Mouse (Mus musculus) E14TG2a.4 (cell line): ENCODE measurements at regions not wholly inside any gene's neighbourhood (a gene's known extent, or its start where the extent isn't known, plus 50 kb on each side); places are given as distances from the start of the nearest gene placed in this dataset.

ENCODE experiments used
- H3K27me3 ChIP-seq: 2 replicates; pipeline ENCODE4 v1.6.1; 2014; ENCODE audit warnings: low read length, control low read depth; ENCODE audit not compliant: insufficient read depth
- H3K36me3 ChIP-seq: 2 replicates; pipeline ENCODE4 v1.6.1; 2014; ENCODE audit warnings: low read length, control low read depth; ENCODE audit not compliant: insufficient read depth
- H3K4me1 ChIP-seq: replicated peaks from 2 replicates; pipeline ENCODE4 v1.6.1; 2014; ENCODE audit warnings: low read depth, low read length, control low read depth
- H3K4me3 ChIP-seq: replicated peaks from 2 replicates; pipeline ENCODE4 v1.5.1; 2014; ENCODE audit warnings: mild to moderate bottlenecking, low read length
- H3K9me3 ChIP-seq: 2 replicates; pipeline ENCODE4 v1.6.1; 2014; ENCODE audit warnings: low read length, control low read depth
- CTCF ChIP-seq: conservative IDR thresholded peaks from 2 replicates; pipeline ENCODE4 v1.5.1; 2014; ENCODE audit warnings: low read length
- NANOG ChIP-seq: IDR thresholded peaks from 2 replicates; pipeline ENCODE4 v1.6.1; 2014; ENCODE audit warnings: borderline replicate concordance, low read length, mixed read lengths
- POU5F1 ChIP-seq: IDR thresholded peaks from 2 replicates; pipeline ENCODE4 v1.6.1; 2014; ENCODE audit warnings: low read length, borderline replicate concordance

- 0 out of 2 replicates have a peak, but pooled peaks cover 3% of the 10 kb centered on the region for H3K27me3 ChIP-seq
- H3K36me3 ChIP-seq, result no peaks in the 10 kb centered on the region
- no peaks in the 10 kb centered on the region for H3K9me3 ChIP-seq
- H3K4me3 ChIP-seq, result no peak overlapping the region
- TF ChIP-seq POU5F1 (no peak), CTCF (no peak), NANOG (no peak)
- peaks cover 11% of the 10 kb centered on the region for H3K4me1 ChIP-seq
Observed at GRCm38 (mm10) chr10:39274202-39274601, 94.5 kb upstream of the Fyn start.

- no peaks in the 10 kb centered on the region for H3K36me3 ChIP-seq
- no peak for TF ChIP-seq POU5F1
- no peak for TF ChIP-seq NANOG
- TF ChIP-seq CTCF, result no peak
- 0 out of 2 replicates have a peak, but pooled peaks cover 3% of the 10 kb centered on the region for H3K27me3 ChIP-seq
- no peaks in the 10 kb centered on the region for H3K9me3 ChIP-seq
- peaks cover 11% of the 10 kb centered on the region for H3K4me1 ChIP-seq
- no peak overlapping the region for H3K4me3 ChIP-seq
Observed at GRCm38 (mm10) chr10:39273426-39273825, 95.2 kb upstream of the Fyn start.

GRCm38 (mm10) chr10:39272387-39272949 is 96.2 kb upstream of the Fyn start:
- no peak for TF ChIP-seq NANOG
- TF ChIP-seq CTCF, result no peak
- no peak for TF ChIP-seq POU5F1
- H3K4me1 ChIP-seq, result peaks cover 11% of the 10 kb centered on the region

GRCm38 (mm10) chr10:39270406-39270805 is 98.2 kb upstream of the Fyn start:
- no peaks in the 10 kb centered on the region for H3K36me3 ChIP-seq
- TF ChIP-seq POU5F1 (no peak), NANOG (no peak), CTCF (no peak)
- H3K4me1 ChIP-seq, result peaks cover 11% of the 10 kb centered on the region
- no peak overlapping the region for H3K4me3 ChIP-seq
- 0 out of 2 replicates have a peak, but pooled peaks cover 3% of the 10 kb centered on the region for H3K27me3 ChIP-seq
- H3K9me3 ChIP-seq, result no peaks in the 10 kb centered on the region

More at GRCm38 (mm10) chr10:39272387-39272949, 96.2 kb upstream of the Fyn start:
- Histone ChIP-seq H3K4me3 (no peak overlapping the region), H3K9me3 (no peaks in the 10 kb centered on the region), H3K36me3 (no peaks in the 10 kb centered on the region), H3K27me3 (0 out of 2 replicates have a peak, but pooled peaks cover 3% of the 10 kb centered on the region)

- TF ChIP-seq CTCF, result no peak
- no peak for TF ChIP-seq POU5F1
- TF ChIP-seq NANOG, result no peak
- Histone ChIP-seq H3K4me1 (no peaks in the 10 kb centered on the region; the same call in 1 of the 2 replicates), H3K27me3 (0 out of 2 replicates have a peak, but pooled peaks cover 5% of the 10 kb centered on the region), H3K9me3 (no peaks in the 10 kb centered on the region), H3K36me3 (no peaks in the 10 kb centered on the region), H3K4me3 (no peak overlapping the region)
Observed at GRCm38 (mm10) chr10:39267236-39267635, 101.4 kb upstream of the Fyn start.

- TF ChIP-seq CTCF (no peak), NANOG (no peak), POU5F1 (no peak)
- H3K9me3 ChIP-seq, result no peaks in the 10 kb centered on the region
- H3K4me3 ChIP-seq, result no peak overlapping the region
Observed at GRCm38 (mm10) chr10:39266482-39266881, 102.2 kb upstream of the Fyn start.

GRCm38 (mm10) chr10:39262466-39262865 is 98.9 kb upstream of the Ccn6 start:
- H3K27me3 ChIP-seq, result 0 out of 2 replicates have a peak, but pooled peaks cover 2% of the 10 kb centered on the region
- no peak overlapping the region for H3K4me3 ChIP-seq
- H3K9me3 ChIP-seq, result no peaks in the 10 kb centered on the region
- no peak for TF ChIP-seq POU5F1
- TF ChIP-seq NANOG, result no peak
- no peak for TF ChIP-seq CTCF
- H3K4me1 ChIP-seq, result no peaks in the 10 kb centered on the region; the same call in 1 of the 2 replicates
- H3K36me3 ChIP-seq, result no peaks in the 10 kb centered on the region

More at GRCm38 (mm10) chr10:39266482-39266881, 102.2 kb upstream of the Fyn start:
- H3K36me3 ChIP-seq, result no peaks in the 10 kb centered on the region
- no peaks in the 10 kb centered on the region; the same call in 1 of the 2 replicates for H3K4me1 ChIP-seq
- 0 out of 2 replicates have a peak, but pooled peaks cover 5% of the 10 kb centered on the region for H3K27me3 ChIP-seq

GRCm38 (mm10) chr10:39261174-39262145 is 97.9 kb upstream of the Ccn6 start:
- no peak overlapping the region for H3K4me3 ChIP-seq
- no peaks in the 10 kb centered on the region for H3K36me3 ChIP-seq
- no peaks in the 10 kb centered on the region for H3K9me3 ChIP-seq
- H3K4me1 ChIP-seq, result no peaks in the 10 kb centered on the region; the same call in 1 of the 2 replicates
- no peak for TF ChIP-seq NANOG
- no peak for TF ChIP-seq CTCF
- TF ChIP-seq POU5F1, result no peak
- 0 out of 2 replicates have a peak, but pooled peaks cover 2% of the 10 kb centered on the region for H3K27me3 ChIP-seq
